ENCODE assay signal across 13 mouse cellular contexts in genomic region chr12:78119855-78120254, GRCm38 (mm10).
A peak's percentile ranks its signal among the peaks of the same experiment; 100 is the strongest.
DNase-seq lines count a peak whose midpoint lies in the region; ATAC-seq lines count a peak whose summit lies in the region.
"Had no signal": no experiment of that assay in that cellular context is flagged by ENCODE, and none has a peak within 500 bp of the region (broad histone marks: within the 10 kb centered on the region; RNA-seq: fewer than 3 reads in every experiment).

No protein-coding gene starts in this region.

- peaks cover 6% of the 10 kb centered on the region; the same call in 1 of the 2 replicates for H3K4me1 ChIP-seq in heart, embryonic 15.5 days (replicated peaks)
- 0 out of 2 replicates have a peak, but pooled peaks cover 5% of the 10 kb centered on the region for H3K4me1 ChIP-seq in midbrain, embryonic 14.5 days (ENCODE audit: control insufficient read depth, insufficient read depth, low read length)
- H3K4me1 ChIP-seq: embryonic facial prominence, embryonic 15.5 days; liver, embryonic 12.5 days had no signal

- ATAC-seq in heart, embryonic 15.5 days (replicated peaks; ENCODE audit: insufficient number of reproducible peaks, insufficient read depth, low FRiP score, low read depth), result no peak
- ATAC-seq in midbrain, embryonic 14.5 days (ENCODE audit: low FRiP score, low TSS enrichment), result no peak
- no peak for ATAC-seq in megakaryocyte-erythroid progenitor cell, adult 5-6 weeks (replicated peaks; ENCODE audit: low FRiP score, low TSS enrichment, poor library complexity, severe bottlenecking)
- ATAC-seq: forebrain, embryonic 14.5 days; liver, embryonic 12.5 days had no signal

- DNase-seq in heart, postnatal 25 days (ENCODE audit: low spot score), result no peak
- DNase-seq in ovary, postnatal 36 days (ENCODE audit: low spot score), result peak; percentile 8
- DNase-seq in ovary, postnatal 10 days (ENCODE audit: low spot score), result no peak
- DNase-seq in heart, postnatal 10 days, result peak; percentile 57 to 60
- DNase-seq in midbrain, embryonic 14.5 days, result no peak
- DNase-seq: cerebellum, adult 11-12 months; thymus, postnatal 4 days had no signal

- H3K4me3 ChIP-seq in heart, embryonic 15.5 days, result no peak overlapping the region
- no peak overlapping the region for H3K4me3 ChIP-seq in midbrain, embryonic 14.5 days (replicated peaks; ENCODE audit: low read depth, low read length)
- H3K4me3 ChIP-seq: embryonic facial prominence, embryonic 15.5 days; liver, embryonic 12.5 days had no signal

- H3K4me2 ChIP-seq in heart, embryonic 15.5 days, result no peak overlapping the region
- no peak overlapping the region for H3K4me2 ChIP-seq in midbrain, embryonic 14.5 days (ENCODE audit: low read length)
- H3K4me2 ChIP-seq: embryonic facial prominence, embryonic 15.5 days; liver, embryonic 12.5 days; midbrain, embryonic 11.5 days had no signal

- no peaks in the 10 kb centered on the region for H3K36me3 ChIP-seq in heart, embryonic 15.5 days
- no peaks in the 10 kb centered on the region for H3K36me3 ChIP-seq in midbrain, embryonic 14.5 days (ENCODE audit: control insufficient read depth, insufficient read depth, low read length)
- H3K36me3 ChIP-seq: embryonic facial prominence, embryonic 15.5 days; liver, embryonic 12.5 days had no signal

- H3K27ac ChIP-seq in heart, embryonic 15.5 days, result peak overlapping the region; percentile 25; the same call in 1 of the 2 replicates
- H3K27ac ChIP-seq in midbrain, embryonic 14.5 days (replicated peaks; ENCODE audit: low read depth, low read length), result no peak overlapping the region
- H3K27ac ChIP-seq: embryonic facial prominence, embryonic 15.5 days; liver, embryonic 12.5 days had no signal

- no peaks in the 10 kb centered on the region for H3K27me3 ChIP-seq in heart, embryonic 15.5 days
- H3K27me3 ChIP-seq in midbrain, embryonic 14.5 days (ENCODE audit: control insufficient read depth, insufficient read depth, low read length), result no peaks in the 10 kb centered on the region
- H3K27me3 ChIP-seq: embryonic facial prominence, embryonic 15.5 days; liver, embryonic 12.5 days had no signal

- intact Hi-C loops in heart, postnatal 25 days (cut with DNase I), result no loop called here
- intact Hi-C loops in heart, postnatal 10 days (cut with DNase I), result no loop called here

- H3K9me3 ChIP-seq in heart, embryonic 15.5 days (replicated peaks), result no peaks in the 10 kb centered on the region
- H3K9me3 ChIP-seq in midbrain, embryonic 14.5 days (ENCODE audit: control insufficient read depth, low read length), result no peaks in the 10 kb centered on the region
- H3K9me3 ChIP-seq: embryonic facial prominence, embryonic 15.5 days; liver, embryonic 12.5 days had no signal

- WGBS in heart, embryonic 15.5 days, result 41% methylated on average over 5 of the region's 5 CpGs
- 60% methylated on average over 5 of the region's 5 CpGs for WGBS in midbrain, embryonic 14.5 days

- H3K9ac ChIP-seq in heart, embryonic 15.5 days, result no peak overlapping the region
- no peak overlapping the region for H3K9ac ChIP-seq in midbrain, embryonic 14.5 days (replicated peaks; ENCODE audit: low read length)
- H3K9ac ChIP-seq: embryonic facial prominence, embryonic 15.5 days; liver, embryonic 12.5 days had no signal

Comparison
In these comparisons a context has a peak if more than half of its experiments do, and no peak if none do; other contexts are left out.
1. DNase-seq: peak in ovary, postnatal 36 days (single experiment) and heart, postnatal 10 days (2 of 2); none in heart, postnatal 25 days (single experiment), ovary, postnatal 10 days (single experiment) and midbrain, embryonic 14.5 days (single experiment).